Mouse (Mus musculus): ENCODE data around the gene Sh3bp5. TPM values are rescaled to one million over a fixed set of nuclear protein-coding genes. Genes with fewer than 3 reads are reported as not detected.

Sh3bp5 gene
- total RNA-seq, 2 experiments from 2014 or later: 76.2 to 81.0 TPM

DNA sequence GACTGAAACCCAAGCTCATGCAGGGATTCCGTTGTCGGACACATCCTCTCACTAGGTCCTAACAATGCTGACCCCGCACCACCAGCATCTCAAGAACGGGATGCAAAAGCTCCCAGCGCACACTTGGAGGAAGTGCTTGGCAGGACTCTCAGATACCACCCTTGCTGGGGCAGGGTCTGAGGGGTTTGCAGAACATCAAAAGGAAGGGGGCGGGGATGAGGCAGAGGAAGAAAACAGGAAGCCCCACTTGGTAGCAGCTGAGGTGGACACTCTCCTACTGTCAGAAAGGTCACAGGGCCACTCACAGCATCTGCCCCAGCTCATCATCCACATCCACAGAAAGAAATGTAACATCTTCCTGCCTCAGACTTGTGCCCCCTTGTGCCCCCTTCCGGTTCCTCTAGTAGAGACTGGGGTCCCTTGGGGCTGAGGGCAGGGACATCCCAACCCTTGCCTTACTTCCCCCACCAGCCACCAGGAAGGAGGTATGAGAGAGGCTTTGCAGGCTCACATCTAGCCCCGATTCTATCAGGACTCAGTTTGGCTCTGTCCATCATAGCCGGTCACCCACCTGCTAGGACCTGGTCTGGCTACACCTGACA, 25.7 kb downstream of the Sh3bp5 start:
- DNase-seq: no peak

DNA sequence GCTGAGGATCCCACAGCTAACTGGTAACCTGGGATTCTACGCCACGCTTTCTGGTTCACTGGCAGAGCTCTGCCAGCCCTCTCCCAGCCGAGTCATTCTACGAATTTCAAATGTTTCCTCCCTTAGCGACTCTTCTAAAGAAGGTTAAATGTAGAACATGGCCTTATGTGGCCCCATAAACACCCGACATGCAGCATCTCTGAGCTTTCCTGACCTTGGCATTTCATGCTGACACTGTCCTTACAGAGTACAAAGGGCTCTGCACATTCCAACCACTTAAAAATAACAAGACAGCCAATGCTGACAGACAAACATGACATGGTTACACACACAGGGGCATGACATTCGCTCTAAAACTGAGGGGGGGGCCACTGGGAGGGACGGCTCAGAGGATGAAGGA, 27.2 kb downstream of the Sh3bp5 start:
- DNase-seq: no peak

DNA sequence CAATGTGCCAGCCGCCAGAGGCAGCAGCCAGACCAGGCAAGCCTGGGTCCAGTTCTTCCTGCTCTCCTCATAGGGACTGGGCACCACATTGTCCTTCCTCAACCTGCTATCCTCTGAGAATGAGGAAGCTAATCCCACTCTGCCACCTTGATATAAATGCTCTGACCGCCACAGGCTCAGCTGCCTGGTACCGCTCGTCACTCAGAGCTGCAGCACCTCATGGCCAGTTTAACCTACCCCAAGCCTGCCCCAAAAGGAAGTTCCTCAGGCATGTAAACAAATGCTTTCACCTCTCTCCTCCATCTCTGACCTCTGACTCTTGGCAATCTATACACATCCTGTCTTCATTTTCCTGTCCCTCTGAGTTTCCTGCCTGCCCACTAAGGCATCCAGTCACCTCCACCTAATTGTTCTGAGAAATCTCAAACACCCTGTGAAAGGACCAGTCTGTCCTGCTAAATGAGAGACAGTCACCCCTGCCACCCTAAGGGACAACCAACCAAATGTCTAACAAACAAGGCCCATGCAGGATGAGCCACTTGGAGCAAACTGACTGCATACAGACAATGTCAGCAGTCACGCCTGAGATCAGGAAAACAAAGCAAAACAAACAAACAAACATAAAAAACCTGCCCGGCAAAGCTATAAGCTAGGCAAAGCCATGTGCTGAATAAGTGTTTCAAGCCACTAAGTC, 27.8 kb downstream of the Sh3bp5 start:
- no peak for DNase-seq

DNA sequence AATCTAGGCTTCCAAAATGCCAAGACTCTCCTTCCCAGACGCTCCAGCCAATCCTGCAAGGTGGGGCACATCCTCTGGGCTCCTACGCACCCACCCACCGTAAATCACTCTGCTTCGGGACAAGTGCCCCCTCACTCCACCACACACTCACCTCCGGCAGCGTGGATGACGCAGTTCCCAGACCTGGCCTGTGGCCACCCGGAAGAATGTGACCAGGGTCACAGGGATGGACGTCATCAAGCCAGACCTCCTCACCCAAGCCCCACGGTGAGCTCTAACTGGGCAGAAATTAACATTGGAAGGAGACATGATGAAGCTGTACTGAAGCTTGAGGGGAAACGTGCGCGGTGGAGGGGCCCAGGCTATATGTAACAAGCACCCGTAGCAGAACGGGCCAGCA, 28.7 kb downstream of the Sh3bp5 start:
- DNase-seq: no peak

DNA sequence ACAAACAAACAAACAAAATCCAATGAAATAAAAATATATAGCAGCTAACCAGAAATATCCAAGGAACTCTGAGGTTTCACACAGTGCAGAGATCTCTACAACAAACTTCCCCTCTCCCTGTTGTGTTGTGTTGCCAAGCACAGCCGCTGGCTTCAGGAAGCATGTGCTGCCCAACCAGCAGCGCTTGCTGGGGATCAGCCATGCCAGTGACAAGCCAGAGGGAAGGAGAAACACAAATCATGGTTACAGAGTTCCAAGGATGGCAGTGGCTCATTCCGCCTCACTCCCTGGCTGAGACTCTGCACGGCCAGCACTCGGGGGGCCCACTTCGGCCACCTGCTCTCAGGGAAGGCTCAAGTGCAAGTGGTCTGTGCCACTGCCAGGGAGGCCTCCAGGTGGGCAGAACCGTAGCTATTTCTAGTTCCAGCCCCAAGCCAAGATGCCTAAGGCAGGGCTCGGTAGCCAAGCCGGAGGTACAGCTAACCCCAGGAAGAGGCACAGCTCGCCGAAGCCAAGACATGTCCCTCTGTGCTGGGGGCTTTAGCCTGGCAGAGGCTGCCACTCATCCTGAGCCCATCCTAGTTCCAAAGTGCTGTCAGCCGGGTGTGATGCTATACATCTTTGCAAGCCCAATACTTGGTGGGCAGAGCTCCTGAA, 29.6 kb downstream of the Sh3bp5 start:
- DNase-seq: no peak

DNA sequence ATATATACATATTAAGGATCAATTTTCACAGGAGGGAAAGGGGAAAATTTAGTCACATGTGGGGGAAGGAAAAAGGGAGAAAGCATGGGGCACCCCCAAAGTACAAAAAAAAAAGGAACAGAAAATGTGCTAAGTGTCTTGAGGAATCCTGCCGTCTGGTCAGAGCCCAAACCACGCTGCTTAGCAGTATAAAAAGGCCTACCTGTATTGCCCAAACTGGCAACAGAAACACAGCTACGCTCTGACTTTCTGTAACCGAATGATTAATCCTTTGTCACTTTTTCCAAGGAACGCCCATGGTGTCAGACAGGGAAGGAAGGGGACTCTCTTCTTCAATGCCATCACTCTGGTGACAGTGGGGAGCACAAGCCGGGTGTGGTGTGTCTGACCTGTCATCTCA, 30.2 kb downstream of the Sh3bp5 start:
- no peak for DNase-seq

DNA sequence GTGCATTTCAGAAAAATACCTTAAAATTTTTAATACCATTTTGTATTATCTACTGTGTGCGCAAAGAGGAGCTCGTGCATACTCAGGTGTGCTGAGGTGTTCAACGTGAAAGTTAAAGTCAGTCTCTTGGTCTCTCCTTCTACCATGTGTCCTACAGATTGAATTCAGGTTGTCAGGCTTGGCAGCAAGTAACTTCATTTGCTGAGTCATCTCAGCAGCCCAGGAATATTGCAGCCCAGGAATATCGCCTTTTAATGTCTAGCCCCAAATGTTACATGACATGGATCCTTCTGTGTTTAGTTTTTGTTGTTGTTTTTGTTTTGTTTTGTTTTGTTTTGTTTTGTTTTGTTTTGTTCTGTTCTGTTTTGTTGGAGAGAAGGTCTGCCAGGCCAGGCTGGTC, 31.2 kb downstream of the Sh3bp5 start:
- DNase-seq: no peak

DNA sequence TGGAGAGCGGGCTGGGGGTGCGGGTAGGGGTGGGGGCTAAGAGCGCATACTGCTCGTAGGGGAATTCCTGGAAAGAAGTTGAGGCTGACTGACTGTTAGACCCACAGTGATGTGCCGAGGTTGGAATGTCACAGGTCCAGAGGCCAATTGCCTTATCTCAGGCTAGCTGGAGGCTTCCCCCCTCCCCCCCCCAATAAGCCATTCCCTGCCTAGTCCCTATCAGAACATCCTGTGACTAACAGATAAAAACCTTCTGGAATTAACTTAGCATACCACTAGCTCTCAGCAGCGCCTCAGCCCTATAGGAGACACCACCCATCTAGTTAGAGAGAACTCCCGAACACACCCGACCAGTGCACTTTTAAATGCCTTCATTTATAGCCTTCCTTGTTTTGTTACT, 31.9 kb downstream of the Sh3bp5 start:
- no peak for DNase-seq

DNA sequence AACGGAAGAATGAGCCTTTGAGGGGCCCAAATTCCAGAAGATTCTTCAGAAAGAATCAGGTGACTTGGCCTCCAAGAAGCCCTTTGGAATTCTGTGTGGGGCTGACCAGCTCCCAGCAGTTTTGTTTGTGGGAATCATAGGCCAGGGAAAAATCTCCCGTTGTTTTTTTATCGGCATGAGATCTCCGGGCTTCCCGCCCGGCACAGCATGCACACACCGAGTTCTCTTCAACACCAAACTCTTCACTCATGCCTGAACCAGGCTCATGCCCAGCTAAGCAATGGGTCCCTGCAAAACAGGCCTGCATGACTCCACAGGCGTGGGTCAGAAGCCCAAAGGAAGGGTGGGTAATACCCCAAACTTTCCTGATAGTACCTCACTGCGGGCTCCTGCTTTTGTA, 32.3 kb downstream of the Sh3bp5 start:
- no peak for DNase-seq

DNA sequence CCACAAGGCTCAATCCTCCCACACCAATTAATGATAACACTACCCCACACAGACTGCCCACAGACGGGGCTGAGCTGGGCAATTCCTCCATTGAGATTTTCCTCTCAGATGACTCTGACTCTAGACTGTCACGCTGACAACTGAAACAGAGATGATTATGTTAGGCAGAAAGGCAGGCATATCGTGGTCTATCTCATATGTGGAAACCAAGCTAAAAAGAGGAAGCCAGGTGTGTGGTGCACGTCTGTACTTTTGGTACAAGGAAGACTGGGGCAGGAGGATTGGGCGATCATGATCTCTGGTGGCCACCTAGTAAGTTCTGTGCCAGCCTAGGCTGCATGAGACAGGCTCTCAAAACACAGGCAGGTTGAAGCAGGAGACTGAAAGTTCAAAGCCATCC, 33.2 kb downstream of the Sh3bp5 start:
- DNase-seq: no peak

DNA sequence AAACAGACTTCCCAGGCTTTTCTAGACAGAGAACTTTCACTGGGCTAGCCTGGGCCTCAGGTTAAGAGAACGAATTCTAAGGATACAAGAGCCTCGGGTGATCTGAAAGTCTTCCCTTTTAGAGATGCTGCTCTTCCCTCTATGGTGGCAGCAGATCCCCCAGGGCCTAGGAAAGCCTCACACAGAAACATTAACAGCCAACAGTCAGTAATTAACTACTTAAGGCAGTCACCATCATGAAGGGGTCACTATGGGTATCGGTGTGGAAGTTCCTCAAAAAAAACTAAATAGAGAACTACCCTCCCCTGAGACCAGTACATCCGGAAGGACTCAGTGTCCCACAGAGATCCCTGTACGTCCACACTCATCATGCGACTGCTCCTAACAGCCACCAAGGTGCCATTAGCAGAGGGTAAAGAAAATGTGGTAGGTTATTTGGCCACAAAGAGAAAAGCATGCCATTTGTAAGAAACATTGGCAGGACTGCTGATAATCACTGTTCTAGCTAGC, 33.9 kb downstream of the Sh3bp5 start:
- no peak for DNase-seq

DNA sequence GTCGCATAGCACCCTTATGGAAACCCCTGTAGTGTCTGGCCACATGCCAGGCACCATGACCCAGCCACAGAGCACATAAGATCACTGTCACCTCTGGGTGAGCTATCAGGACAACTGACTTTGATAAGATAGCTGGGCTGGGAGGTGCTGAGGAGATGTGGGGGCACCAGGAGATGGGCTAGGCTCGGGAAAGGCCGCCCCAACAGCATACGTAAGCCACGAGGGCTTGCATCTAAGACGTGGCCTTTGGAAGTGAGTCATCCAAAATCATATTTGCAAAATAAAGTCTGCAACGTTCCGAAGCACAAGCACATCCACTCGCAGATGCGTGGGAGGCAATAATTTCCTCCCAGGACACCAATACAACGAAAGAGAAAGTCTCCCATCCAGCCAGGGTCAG, 35.0 kb downstream of the Sh3bp5 start:
- no peak for DNase-seq

DNA sequence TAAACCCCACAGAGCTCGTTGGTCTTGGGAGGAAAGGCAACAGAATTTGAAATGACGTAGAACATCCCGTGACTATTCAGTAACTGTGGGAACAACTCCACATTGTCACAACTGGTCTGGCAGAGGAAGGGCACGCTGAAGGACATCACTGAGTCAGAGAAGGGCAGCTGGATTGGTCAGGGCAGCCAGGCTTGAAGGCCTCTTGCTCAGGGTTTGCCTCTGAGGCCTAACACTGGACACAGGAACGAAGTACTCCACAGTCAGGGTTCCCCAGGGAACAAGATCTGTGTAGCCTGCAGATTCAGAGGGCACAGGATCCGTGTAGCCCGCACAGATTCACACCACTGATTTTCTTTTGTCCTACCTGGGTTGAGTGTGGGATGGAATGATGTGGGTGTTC, 35.6 kb downstream of the Sh3bp5 start:
- DNase-seq: no peak

DNA sequence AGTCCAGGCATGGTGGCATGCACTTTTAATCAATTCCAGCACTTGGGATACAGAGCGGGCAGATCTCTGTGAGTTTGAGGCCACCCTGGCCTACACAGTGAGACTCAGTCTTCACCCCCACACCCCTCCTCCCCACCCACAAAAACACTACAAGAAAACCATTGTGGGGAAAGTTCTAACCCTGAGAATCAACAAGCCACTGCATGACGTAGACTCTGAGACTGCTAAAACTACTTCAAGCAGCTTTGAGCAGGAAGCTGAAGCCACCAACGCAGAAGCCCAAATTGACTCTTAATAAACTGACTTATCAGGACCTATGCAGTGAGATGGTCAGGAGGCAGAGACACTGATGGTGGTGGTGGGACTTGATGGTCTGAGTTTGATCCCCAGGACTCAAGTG, 36.6 kb downstream of the Sh3bp5 start:
- DNase-seq: no peak

DNA sequence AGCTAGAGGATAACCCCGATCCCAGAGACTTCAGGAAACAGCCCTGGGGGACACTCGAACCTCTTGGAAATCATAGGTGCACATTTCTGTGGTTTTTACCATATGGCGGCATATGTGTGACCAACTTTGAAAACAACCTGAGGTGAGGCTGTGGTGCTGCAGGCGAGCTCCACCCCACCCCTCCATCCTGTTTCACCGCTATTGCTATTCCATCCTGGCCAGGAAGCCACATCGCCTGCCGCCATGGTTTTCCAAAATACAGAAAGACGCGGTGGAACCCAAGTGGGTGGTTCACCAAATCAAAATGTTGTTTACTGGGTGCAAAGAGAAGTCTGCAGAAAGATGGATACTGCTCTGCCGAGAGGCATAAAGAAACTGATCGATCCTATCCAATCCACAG, 37.1 kb downstream of the Sh3bp5 start:
- no peak for DNase-seq

DNA sequence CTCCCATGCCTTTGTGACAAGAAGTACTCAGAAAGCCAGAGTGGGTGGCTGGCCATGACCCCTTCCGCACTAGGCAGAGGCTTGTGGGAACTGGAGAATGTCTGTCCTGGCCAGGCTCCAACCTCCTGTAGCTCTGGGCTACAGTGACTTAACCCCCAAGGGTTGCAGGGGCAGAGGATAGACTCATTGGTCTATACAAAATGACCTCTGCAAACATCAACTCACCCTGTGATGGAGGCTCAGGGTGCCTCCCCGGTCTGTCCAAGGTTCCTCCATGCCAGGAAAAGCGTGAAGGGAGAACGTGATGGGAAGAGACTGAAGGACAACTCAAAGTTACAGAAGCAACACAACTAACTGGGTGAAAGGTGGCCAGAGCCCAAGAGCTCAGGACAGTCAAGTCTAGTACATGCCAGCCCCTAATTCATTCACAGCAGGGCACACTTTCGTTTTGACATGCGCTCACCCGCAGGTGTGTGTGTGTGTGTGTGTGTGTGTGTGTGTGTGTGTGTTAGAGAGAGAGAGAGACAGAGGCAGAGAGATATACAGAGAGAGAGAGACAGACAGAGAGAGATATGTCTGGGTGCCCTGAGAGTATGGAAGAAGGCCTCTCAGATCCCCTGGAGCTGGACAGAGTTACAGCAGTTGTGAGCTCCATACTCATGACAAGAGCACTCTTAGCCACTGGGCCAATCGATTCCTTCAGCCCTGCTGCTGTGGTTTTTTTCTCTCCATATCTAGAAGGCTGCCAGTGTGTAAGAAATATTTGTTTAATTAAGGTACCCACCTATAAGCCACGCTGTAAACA, 37.9 kb downstream of the Sh3bp5 start:
- DNase-seq: peak; percentile 38

DNA sequence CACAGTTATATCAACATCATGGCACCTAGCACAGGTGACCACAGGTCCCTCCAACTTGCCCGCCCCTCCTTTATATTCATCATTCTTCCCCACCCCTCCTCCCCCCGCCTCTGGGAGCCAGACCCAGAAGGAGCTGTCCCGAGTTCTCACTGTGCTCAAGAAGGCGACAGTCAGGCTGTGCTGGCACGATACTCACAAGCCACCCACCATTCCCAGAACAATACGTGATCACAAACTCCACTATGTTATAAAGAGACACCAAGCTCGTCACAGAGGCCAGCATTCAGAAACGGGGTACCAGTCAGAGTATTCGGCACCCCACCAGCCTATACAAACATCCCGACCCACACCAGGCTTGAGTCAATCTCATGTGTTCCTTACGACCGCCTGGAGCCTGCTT, 38.5 kb downstream of the Sh3bp5 start:
- no peak for DNase-seq

DNA sequence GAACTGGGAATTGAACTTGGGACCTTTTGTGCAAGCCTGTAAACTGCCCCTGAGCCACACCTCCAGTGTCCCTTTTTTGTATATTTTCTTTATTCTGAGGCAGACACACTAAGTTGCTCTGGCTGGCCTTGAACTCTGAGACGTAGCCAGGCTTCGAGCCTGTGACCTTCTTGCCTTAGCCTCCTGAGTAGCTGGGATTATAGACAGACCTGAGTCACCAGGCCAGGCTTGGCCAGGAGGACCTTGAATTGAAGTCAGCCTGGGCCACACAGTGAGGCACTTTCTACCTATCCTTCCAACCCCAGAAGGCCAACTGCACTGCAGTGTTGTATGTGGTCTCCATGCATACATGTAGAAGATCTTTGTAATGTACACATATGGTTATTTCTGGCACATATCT, 39.5 kb downstream of the Sh3bp5 start:
- no peak for DNase-seq

DNA sequence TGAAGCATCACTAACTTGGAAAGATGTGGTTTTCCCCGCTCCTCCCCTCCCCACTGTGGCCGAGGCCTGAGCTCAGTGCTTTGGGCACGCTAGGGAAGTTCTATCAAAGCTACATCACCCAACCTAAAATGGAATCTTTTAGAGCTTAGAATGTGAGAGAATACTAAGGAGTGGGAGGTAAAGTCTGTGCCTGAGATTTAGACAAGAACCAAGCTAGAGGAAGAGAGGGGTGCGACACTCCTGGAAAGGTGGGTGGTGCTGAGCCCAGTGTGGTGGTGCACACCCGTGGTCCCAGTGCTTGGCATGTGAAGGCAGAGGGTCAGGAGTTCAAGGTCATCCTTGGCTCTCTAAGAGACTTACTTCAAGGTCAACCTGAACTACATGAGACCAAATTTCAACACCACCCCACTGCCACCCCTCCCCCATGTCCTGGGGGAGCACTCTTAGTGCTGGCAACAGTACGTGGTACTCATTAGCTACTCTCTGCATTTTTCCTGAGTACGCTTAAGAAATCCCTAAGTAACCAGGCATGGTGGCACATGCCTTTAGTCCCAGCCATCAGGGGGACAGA, 40.2 kb downstream of the Sh3bp5 start:
- no peak for DNase-seq

DNA sequence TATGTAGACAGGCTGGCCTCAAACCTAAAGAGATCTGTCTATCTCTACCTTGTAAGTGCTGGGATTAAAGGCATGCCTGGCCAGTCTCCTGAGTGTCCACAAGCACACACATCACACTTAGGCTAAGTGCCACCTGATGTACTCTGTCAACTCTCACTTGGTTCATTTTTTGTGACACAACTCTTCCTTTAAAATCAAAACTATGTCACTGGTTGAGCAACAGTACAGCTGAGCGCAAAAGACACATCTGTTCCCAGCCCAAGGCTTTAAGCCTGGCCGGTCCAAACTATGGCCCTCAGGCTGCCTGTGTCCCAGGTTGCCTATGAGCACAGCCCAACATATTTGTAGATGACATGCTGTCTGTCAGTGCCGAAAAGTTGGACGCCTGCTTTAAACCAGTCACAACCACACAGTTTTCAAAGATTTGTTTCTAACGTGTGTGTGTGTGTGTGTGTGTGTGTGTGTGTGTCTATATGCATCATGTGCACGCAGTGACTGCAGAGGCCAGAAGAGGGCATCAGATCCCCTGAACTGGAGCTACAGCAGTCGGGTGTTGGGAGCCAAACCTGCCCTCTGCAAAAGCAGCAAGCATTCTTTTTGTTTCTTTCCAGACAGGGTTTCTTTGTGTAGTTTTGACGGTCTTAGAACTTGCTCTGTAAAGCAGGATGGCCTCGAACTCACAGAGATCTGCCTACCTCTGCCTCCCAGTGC, 40.9 kb downstream of the Sh3bp5 start:
- DNase-seq: no peak

DNA sequence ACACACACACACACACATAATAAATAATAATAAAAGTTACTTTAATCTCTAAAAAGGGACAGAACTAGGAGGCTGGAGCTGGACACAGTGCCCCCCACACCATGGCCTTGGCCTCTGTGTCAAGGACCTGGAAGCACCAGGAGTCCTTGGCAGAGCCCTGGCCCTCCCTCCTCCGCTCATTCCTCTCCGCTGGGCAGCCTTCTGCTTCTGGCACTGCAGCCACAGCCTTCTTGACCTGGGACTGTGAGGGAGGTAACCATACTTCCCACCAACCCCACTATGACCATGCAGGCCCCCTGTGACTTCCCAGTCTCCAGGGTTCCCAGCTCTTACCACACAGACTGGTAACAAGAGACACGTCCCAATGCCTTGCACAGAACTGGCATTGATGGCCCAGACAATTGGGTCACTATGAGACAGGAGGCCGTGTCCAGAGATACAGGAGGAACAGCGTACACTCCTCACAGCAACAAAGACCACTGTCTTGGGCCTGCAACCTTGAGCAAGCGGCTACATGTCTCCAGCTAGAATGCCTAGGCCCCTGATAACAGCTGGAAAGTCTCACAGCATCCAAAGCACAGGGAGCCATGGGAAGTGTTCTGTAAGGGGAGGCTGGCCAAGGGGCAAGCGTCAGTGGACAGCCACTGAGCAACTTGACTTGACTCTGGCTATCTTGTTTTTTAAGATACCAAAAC, 41.8 kb downstream of the Sh3bp5 start:
- DNase-seq: no peak

Measured in gastrocnemius, postnatal 10 days (tissue).